Mouse (Mus musculus): ENCODE data around the gene Mertk.

The Mertk gene

DNA sequence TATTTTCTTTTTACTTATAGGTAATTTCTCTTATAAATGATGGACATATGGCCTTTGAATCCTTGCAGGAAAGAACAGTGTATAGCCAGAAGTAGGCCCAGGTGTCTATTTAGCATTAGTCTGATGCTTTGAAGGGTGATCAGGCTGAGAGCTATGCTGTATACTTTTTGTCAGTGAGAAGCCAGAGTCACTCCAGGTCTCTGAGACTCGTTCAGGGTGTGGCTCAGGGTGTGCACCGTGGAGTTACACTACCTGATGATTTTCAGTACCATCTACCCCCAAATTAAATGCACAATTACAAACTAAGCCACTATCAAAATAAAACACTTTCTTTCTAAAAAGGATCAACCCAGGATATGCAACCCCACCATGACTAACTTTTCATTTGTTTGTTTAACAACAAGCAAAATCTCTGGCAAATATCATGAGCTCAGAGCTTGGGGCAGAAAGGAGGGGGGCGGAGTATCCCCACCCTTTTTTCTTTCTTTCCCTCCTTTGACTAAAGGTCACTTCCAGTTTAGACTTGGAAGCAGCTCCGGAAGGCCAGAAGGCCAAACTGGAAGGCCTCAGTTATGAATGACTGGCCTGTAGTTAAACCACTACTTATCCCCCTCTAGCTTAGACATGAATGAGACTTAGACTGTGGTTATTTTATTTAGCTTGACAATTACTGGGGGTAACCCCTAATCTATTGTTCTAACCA lies 69.9 kb downstream of the Mertk start:
- no peak for DNase-seq (ENCODE audit: low read depth)

DNA sequence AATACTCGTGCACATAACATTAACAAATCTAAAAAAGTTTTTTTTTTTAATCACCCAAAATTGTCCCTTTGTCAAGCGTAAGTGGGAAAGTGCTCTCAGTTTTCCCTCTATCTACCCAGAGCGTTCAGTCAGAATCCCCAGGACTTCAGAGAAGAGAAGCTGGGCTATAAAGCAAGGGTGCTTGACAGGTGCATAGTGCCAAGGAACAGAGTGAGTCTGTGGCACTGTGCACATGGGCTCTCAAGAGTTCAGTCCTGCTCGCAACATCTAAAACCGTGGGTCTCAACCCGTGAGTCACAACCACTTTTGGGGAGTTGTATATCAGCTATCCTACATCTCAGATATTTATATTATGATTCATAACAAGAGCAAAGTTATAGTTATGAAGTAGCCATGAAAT lies 71.8 kb downstream of the Mertk start:
- DNase-seq (ENCODE audit: low read depth) = no peak

DNA sequence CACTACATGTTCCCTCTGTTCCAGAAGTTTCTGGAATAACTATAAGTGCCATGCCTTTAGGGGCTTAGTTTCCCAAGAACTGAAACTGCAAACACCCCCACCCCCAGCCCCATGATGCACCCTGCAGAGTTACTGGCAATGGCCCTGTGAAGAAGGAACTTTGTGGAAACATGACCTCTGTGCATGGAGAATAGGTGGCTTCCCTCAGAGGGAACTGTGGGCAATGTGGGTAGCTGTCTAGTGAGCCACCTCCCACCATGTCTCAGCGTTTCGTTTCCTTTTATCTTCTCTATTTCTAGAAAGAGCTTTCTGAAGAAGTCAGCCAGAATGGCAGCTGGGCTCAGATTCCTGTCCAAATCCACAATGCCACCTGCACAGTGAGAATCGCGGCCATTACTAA lies 72.3 kb downstream of the Mertk start:
- no peak for DNase-seq (ENCODE audit: low read depth)

DNA sequence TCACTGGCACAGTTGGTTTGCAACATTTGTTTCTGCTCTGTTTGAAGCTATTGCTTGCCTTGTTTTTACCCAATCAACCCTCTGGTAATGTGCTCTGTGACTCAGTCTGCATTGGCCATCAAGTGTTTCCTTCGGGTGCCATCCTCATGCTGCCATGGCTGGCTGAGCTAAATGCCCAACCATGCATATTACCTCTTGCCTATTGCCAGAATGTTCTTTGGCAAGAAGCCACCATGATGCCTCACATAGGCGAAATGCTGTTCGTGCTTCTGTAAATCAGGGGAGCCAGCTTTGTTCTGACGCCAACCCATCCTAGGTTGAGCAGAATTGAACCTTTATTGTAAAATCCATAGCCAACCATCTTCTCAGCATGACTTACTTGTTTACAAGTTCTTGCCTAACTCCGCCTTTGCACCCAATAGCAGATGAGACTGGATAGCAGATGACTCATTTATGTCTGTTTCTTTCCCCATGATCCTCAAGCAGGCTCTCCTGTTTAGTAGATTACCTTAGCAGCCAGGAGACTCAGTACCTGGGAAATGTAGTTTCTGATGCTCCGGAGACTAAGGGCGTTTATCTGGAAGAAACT lies 73.1 kb downstream of the Mertk start:
- DNase-seq (ENCODE audit: low read depth) = no peak

DNA sequence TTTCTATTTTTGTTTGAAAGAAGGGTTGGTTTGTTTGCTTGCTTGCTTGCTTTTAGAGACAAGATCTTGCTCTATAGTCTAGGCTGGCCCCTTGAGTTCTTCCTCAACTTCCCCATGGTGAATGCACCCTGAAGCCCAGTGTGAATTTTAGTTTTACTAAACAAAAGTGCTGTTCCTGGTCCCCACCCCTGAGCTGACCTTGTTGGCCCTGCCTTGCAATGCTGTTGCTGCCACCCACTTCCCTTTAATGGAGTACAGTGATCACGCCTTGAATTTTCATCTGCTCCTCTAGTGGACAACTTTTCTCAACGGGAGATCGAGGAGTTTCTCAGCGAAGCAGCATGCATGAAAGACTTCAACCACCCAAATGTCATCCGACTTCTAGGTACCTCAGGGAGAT lies 83.5 kb downstream of the Mertk start:
- DNase-seq (ENCODE audit: low read depth) = no peak

DNA sequence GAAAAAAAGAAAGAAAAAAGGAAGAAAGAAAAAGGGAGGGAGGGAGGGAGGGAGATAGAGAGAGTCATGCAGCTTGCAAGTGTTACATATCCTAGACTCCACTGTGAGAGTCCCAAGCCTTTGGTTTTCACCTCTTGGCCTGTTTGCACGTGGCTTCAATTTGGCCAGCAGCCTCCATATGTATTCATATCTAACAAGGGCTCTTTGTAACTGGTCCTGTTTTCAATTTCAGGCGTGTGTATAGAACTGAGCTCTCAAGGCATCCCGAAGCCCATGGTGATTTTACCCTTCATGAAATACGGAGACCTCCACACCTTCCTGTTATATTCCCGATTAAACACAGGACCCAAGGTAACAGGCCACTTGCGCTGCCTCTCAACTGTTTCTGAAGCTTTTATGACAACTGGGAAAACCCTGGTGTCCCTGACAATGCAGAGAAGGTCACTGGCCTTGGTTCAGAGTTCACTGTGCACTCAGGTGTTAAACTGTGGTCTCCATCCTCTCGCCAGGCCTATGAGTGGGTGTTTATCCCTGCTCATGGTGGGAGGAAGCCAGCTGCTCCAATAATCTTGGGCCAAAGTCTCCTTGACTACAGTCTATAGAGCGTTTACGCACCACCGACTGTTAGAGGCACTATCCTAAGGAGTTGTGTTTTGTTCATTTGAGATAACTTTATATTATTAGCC lies 85.0 kb downstream of the Mertk start:
- DNase-seq (ENCODE audit: low read depth) = no peak

DNA sequence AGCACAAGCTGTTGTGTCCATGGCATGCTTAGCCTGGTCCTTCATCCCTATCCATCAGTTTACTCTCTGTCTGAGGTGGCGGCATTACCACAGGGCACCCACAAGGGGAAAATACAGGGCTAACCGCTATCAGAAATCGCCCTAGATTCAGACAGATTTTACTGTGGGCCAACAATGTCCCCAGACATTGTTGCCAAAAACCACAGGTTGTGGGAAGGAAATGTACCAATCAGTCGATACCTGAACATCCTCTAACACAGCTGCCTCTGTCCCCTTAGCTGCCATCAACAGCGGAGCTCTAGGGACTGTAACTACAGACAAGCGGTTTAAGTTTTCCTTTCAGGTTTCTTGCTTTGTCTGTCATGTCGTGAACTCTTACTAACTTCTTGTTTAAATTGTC lies 86.1 kb downstream of the Mertk start:
- DNase-seq (ENCODE audit: low read depth) = no peak

DNA sequence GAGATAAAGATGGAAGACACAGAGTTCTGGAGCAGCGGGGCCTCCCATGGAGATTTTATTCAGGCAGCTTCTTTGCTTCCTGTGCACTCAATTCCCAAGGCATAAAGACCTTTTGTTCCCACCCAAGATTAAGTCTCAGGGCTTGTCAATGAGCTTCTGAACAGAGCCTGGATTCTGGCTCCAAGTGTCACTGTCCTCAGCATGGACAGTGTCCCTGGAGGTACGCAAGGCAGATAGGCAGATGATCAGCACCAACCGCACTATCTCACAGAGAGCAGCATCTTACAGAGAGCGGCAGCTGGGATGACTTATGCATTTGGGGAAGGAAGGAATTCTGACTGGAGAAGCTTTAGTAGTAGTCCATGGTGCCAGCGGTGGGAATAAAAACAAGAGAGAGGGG lies 87.6 kb downstream of the Mertk start:
- DNase-seq (ENCODE audit: low read depth) = no peak

DNA sequence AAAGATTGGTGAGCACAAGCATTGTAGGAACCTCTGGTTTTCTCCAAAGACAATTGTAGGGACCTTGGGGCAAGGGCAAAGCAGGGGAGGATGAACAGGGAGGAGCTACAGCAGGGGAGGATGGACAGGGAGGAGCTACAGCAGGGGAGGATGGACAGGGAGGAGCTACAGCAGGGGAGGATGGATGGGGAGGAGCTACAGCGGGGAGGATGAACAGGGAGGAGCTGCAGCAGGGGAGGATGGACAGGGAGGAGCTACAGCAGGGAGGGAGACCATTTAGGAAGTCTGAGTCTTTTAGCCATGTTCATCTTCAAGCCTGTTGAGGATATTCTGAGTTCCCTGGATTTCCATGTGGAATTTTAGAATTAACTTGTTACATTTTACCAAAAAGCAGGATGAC lies 88.0 kb downstream of the Mertk start:
- DNase-seq (ENCODE audit: low read depth) = no peak

DNA sequence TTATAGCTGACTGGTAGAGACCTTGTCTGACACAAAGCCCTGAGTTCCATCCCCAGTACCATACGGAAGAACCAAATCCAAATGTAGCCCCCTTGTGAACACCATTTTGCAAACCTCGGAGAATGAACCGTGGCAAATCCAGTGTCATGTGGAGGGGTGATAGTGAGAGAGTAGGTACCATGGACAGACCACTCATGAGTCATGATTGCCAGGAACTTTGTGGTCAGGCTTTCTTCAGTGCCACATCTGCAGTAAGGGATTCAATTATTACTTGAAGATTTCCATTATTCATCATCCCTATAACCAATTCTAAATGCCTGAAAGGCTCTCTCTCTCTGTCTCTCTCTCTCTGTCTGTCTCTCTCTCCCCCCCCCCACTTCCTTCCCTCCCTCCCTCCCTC lies 89.0 kb downstream of the Mertk start:
- no peak for DNase-seq (ENCODE audit: low read depth)

DNA sequence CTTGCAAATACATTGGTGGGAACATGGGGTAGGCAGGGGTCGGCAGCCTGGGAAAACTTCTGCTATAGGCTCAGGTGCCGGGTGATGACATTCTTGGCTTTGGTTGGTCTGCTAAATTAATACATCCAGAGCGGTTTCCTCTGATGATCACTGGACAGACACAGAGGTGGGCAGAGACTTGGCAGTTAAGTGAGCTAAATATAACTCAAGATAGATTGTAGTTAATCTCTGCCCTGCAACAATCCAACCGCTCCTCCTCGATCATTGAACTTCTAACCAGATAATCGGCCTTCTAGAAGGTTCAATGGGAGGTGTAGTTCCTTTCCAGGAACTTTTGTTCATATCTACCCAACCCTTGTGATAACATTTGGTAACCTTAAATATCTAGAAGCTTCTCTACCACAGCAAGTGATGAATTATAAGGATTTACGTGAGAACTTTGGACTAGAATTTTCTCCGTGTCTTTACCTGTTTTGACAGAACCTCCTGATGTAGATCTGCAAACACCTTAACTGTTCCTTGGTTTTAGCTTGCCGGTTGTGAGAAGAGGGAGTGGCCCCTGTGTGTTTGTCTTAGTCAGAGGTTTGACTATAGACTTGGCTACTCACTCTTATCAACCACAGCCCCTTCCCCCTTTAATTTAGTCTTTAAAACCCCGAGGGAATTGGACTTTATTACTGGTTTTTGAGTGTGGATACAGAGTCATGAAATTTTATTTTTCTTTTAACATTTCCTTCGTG lies 92.3 kb downstream of the Mertk start:
- DNase-seq (ENCODE audit: low read depth) = no peak

DNA sequence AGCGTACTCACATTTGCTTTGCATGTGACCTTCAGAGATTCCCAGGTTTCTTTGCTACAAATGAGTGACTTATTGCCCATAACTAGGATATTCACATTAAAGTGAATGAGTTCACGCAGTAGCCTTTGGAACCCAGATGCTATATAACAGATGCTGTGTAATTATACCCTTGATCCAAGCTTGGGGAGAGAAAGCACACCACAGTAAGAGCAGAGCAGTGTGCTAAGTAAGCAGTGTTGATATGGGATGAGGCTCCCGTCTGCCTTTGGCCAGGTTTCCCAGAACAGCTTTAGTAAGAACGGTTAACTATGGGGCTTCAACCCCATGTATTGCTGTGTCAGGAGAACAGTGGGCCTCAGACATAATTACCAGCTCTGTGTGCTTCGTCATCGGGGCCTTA lies 95.2 kb downstream of the Mertk start:
- no peak for DNase-seq (ENCODE audit: low read depth)

DNA sequence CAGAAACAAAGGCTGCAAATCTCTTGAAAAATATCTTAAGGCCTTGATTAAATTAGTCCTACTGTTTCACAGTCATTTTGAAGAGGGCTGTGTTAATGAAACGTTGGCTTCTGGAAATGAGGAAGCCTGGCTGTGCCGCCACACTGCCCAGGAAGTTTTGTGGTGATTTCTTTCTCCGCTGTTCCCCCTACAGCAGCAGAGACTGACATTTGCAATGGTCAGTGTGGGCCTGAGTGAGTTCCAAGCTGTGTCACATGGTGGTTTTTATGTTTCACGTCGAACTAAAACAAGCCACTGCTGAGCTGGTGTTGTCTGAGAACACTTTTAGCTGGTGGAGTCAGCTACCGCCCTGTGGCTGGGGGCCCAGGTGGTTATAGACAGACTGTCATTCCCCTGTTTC lies 97.7 kb downstream of the Mertk start:
- no peak for DNase-seq (ENCODE audit: low read depth)

DNA sequence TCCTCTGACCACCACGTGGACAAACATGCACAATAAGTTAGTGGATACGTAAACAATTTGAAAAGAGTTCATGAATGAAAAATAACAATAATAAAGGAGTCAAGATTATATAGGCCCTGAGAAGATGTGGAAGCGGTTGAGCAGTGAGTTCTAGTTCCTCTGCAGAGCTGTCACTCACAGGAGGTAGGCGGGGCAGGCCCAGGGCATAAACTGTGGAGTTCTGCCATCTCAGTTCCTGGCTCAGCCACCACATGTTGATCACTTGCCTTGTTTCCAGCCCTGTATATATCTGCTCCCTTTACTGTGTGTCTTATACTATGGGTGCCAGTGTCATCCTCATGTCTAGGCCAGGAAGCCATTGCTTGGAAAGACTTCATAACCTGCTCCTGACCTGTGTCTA lies 104.7 kb downstream of the Mertk start:
- DNase-seq (ENCODE audit: low read depth) = no peak

DNA sequence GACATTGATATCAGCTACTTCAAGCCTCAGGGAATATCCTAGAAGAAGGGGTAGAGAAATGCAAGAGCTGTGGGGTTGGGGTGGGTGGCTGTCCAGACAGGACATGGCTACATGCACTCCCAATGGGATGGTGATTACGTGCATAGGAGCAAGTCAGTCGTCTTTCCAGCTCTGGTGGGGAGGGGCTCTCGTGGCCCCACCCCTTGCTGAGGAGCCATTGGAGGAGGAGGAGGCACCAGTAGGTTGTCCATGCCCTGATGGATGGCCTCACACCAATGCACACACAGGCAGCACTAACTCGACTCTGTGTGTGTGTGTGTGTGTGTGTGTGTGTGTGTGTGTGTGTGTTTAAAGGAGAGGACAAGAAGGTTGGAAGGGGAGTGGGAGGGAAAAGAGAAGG lies 106.6 kb downstream of the Mertk start:
- DNase-seq (ENCODE audit: low read depth) = no peak

DNA sequence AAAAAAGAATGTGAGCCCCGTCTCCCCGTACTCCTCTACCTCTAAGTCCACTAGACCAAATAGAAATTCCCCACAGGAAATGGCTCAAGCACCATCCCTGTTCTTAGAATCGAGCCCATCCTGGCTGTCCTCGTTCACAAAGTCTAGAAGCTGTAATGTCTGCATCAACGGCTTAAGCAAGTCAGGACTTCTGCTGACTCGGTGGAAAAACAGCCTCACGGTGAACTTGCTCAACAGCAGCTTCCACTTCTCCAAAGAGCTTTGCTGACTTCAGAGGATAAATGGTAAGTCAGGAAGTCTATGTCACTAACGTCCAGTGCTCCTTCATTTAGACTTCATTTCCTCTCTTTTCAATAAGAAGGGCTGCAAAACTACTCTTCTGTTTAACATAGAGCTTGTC lies 107.8 kb downstream of the Mertk start:
- DNase-seq (ENCODE audit: low read depth) = peak; percentile 13

DNA sequence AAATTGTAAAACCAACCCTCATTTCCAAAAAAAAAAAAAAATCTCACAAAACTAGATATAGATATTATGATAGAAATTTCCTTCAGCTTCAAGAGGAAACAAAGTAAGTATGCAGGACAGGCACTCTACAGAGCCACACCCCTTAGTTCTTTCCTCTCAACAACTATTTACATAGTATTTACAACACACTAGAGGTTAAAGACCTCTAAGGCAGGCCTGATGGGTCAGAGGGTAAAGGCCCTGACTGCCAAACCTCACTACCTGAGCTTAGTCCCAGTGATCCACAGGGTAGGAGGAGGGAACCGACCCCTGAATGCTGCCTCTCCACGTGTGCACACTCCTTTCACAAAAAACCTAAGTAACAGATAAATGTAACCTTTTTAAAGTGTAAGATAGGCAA lies 114.0 kb downstream of the Mertk start:
- no peak for DNase-seq (ENCODE audit: low read depth)

DNA sequence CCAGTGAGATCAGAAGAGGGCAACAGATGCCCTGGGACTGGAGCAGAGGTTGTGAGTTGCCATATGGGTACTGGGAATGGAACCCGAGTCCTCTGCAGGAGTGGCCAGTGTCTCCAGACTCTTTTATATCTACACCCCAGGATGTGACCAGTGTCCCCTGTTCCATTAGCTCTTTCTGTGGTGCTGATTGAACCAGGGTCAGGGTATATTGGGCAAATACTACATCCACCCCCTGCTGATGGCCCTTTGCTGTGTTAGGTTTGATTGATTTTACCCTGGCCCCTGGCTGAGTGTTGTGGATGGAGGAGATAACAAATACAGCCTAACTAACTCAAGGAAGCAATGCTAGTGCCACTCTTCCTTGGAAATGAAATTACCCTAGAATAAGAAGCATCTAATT lies 117.6 kb downstream of the Mertk start:
- no peak for DNase-seq (ENCODE audit: low read depth)

DNA sequence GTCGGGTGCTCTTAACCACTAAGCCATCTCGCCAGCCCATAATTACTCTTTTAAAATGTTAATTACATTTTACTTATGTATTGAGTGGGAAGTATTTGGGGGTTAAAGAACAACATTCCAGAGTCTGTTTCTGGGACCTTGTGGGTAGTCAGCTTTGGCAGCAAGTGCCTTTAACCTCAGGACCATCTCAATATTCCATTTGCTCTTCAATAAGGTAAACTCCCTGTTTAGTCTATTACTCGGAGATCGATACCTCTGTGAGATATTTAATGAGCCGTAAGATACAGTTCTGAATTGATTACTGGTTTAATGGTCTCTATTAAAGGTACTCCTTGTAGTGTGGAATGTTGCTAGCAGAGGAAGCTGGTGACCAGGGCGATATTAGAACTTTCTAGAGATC lies 118.2 kb downstream of the Mertk start:
- DNase-seq (ENCODE audit: low read depth) = no peak

DNA sequence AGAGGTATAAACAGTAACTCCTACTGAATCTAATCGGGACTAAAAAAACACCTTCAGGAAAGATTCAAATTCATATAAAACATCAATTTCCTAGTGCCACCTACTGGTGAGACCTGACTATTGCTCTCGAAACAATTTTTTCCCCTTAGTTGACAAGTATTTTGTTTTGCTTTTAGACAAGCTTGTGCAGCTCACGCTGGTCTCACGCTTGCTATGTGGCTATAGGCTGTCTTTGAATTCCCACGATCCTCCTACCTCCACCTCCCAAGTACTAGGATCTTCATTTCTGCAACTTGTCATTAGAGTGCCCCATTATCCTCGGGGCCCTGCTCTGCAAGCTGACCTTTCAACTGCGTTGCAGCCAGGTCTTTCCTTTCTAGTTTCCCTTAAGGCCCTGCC lies 118.6 kb downstream of the Mertk start:
- DNase-seq (ENCODE audit: low read depth) = peak; percentile 91

DNA sequence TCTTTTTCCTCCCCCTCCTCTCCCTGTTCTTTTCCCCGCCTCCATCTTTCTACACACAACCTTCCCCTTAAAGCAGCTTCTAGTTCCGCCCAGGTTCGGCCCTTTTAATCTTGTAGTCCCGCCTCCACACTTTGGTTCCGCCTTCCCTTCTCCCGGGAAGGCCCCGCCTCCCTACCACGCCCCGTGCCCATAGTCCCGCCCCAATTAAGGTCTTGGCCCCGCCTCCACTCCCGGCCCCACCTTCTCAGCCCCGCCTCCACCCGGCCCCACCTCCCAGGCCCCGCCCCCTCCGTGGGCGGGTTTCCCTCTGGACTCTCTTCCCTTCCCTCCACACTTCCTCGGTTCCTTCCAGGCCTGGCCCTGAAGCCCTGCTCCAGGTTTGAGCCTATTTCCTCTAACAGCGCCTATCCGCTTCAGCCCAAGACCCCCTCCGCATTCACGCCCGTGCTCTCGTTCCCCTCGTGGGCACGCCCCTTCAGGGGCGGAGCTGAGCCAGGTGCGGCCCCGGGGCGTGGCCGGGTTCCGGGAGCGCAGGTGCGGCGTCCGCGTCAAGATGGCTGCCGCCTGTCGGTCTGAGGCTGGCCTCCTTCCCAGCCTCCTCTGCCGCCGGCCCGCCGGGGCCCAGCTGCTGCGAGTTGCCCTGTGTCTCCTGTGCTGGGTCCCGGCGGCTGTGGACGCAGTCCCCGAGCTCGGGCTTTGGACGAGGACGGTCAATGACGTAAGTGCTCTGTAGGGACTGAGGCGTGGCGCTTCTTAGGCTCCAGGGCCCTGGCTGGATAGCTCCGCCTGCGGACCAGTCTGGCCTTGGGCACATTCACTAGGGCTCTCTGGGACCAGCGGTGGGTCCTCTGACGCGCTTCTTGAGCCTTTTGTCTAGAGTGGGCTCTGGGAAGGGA lies 119.3 kb downstream of the Mertk start, which contains the start of gene Tmem87b:
Gene Tmem87b (plus strand): TSS at position 333 of the 896 bp plus-strand sequence.
- peak; percentile 91 for DNase-seq (ENCODE audit: low read depth)

Data from fibroblast of lung, adult 2 months (primary cell).